Mouse (Mus musculus): ENCODE data around the gene Phc3. TPM values are rescaled to one million over a fixed set of nuclear protein-coding genes. Genes with fewer than 3 reads are reported as not detected.
"Not testable (repeated sequence)": the region's sequence is repeated elsewhere in the genome, so short reads cannot be mapped to it uniquely, and the experiment has no call there.

The Phc3 gene
- polyA plus RNA-seq, 1 experiment from 2014 or later = 13.5 TPM

DNA sequence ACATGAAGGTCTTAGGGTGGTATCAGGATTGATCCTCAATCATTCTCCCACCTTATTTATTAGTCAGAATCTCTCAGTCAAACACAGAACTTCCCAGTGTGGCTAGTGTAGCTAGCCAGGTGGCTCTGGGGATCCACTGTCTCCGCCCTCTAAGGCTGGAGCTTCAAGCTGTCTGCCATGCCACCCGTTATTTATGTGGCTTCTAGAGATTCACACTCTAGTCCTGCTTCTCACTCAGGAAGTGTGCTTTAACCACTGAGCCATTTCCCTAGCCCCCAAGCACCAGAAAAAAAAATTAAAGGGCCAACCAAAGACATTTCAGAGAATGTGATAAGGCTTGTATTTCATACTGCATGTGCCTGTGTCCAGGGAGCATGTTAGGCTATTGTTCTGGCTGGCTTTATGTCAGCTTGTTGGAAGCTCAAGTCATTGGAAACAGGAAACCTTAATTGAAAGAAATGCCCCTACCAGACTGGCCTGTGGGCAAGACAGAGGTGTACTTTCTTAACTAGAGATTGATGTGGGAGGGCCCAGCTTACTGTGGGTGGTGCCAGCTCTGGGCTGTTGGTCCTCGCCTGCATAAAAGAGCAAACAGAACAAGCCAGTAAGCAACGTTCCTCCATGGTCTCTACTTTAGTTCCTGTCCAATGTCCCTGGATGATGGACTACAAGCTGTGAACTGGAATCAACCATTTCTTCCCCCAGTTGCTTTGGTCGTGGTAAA is 105.3 kb downstream of the Phc3 start:
- 79% methylated on average over 5 of the region's 5 CpGs for WGBS
- no peak overlapping the region for H3K27ac ChIP-seq (ENCODE audit: low read depth, low read length)
- ATAC-seq (ENCODE audit: low read depth) = no peak
- no peaks in the 10 kb centered on the region for H3K9me3 ChIP-seq (ENCODE audit: control insufficient read depth, low read length)
- H3K4me3 ChIP-seq (ENCODE audit: low read depth, low read length) = no peak overlapping the region
- no peak overlapping the region for H3K4me2 ChIP-seq (ENCODE audit: low read depth, low read length)
- no peaks in the 10 kb centered on the region for H3K36me3 ChIP-seq (ENCODE audit: control insufficient read depth, insufficient read depth, low read length)
- no peak overlapping the region for H3K9ac ChIP-seq (replicated peaks; ENCODE audit: low read depth, low read length)
- no peaks in the 10 kb centered on the region for H3K27me3 ChIP-seq (ENCODE audit: control insufficient read depth, insufficient read depth, low read length)
- no peaks in the 10 kb centered on the region for H3K4me1 ChIP-seq (ENCODE audit: control insufficient read depth, insufficient read depth, low read length)

DNA sequence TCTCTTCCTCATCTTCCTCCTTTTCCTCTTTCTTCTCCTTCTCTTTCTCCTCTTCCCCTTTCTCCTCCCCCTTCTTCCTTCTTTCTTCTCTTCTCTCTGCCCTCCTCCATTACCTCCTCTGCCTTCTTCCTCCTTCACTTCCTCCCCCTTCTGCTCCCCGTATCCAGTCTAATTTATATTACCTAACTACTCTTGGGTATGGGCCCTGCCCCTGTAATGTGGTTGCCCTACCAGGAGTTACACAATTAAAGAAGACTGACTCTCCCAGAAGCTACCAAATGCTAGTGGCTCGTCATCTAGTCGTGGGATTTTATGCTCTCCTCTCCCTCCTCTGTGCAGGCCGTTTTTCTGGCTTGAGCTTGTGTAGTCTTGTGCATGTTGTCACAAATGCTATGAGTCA is 108.5 kb downstream of the Phc3 start:
- no peaks in the 10 kb centered on the region for H3K36me3 ChIP-seq (ENCODE audit: control insufficient read depth, insufficient read depth, low read length)
- H3K4me3 ChIP-seq (ENCODE audit: low read depth, low read length) = no peak overlapping the region
- ATAC-seq (ENCODE audit: low read depth) = no peak
- peaks cover 9% of the 10 kb centered on the region; the same call in 1 of the 2 replicates for H3K27me3 ChIP-seq (ENCODE audit: control insufficient read depth, insufficient read depth, low read length)
- no peaks in the 10 kb centered on the region for H3K9me3 ChIP-seq (ENCODE audit: control insufficient read depth, low read length)
- no peak overlapping the region for H3K4me2 ChIP-seq (ENCODE audit: low read depth, low read length)
- H3K4me1 ChIP-seq (ENCODE audit: control insufficient read depth, insufficient read depth, low read length) = 0 out of 2 replicates have a peak, but pooled peaks cover 3% of the 10 kb centered on the region
- no peak overlapping the region for H3K27ac ChIP-seq (ENCODE audit: low read depth, low read length)
- no peak overlapping the region for H3K9ac ChIP-seq (replicated peaks; ENCODE audit: low read depth, low read length)
- WGBS = 86% methylated on average over 4 of the region's 4 CpGs

DNA sequence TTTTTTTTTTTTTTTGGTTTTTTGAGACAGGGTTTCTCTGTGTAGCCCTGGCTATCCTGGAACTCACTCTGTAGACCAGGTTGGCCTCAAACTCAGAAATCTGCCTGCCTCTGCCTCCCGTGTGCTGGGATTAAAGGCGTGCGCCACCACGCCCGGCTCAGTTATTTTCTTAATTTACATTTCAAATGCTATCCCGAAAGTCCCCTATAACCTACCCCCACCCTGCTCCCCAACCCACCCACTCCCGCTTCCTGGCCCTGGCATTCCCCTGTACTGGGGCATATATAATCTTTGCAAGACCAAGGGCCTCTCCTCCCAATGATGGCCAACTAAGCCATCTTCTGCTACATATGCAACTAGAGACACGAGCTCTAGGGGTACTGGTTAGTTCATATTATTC is 109.6 kb downstream of the Phc3 start:
- H3K4me2 ChIP-seq (ENCODE audit: low read depth, low read length); H3K36me3 ChIP-seq (ENCODE audit: control insufficient read depth, insufficient read depth, low read length); H3K4me3 ChIP-seq (ENCODE audit: low read depth, low read length); H3K27ac ChIP-seq (ENCODE audit: low read depth, low read length); H3K9me3 ChIP-seq (ENCODE audit: control insufficient read depth, low read length); H3K4me1 ChIP-seq (ENCODE audit: control insufficient read depth, insufficient read depth, low read length); ATAC-seq (ENCODE audit: low read depth); H3K9ac ChIP-seq (replicated peaks; ENCODE audit: low read depth, low read length): not testable (repeated sequence)
- H3K27me3 ChIP-seq (ENCODE audit: control insufficient read depth, insufficient read depth, low read length) = peaks cover 12% of the 10 kb centered on the region; the same call in 1 of the 2 replicates
- WGBS = 95% methylated on average over 8 of the region's 8 CpGs

DNA sequence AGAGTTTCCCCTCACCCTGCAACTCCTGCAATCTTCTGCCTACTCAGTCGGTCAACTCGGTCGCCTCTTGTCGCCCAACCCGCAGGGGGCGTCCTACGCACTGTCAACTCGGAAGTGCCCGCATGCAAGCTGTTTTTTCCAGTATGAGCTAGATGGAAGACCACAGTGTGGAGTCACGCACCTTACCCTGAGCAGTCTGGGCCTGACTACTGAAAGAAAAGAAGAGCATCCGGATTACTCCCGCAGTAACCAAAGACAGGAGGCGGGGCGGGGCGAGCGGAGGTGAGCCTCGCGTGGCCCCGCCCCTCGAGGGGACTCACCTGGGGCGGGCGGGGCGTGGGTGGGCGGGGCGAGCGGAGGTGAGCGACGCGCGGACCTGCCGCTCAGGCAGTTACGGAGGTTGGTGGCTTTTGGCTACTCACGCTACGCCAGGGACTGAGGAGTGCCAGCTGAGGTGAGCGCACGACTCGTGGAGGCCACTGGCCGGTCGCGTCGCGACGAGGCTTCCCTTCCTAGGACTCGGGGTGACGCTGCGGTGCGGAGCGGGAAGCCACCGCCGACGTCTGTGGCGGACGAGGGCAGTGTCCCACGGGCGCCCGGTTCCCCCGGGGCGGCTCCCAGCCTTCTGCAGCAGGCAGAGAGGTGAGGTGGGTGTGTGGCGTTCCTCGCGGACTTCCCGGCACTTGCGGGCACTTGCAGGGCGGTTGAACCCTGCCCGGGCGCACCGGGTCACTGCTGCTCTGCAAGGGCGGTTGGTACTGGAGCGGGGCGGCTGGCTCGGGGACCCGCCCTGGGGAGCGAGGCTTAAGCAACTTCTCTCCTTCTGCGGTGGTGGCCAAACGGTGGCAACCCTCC is 113.4 kb downstream of the Phc3 start, which contains the start of gene Gpr160:
Gene Gpr160, plus strand, starts transcription at position 347 of the 855 bp plus-strand sequence.
- Histone ChIP-seq H3K27ac (ENCODE audit: low read depth, low read length) (no peak within 1 kb of the TSS), H3K9ac (replicated peaks; ENCODE audit: low read depth, low read length) (peak within 1 kb of the TSS; percentile 62), H3K4me3 (ENCODE audit: low read depth, low read length) (peak within 1 kb of the TSS; percentile 51), H3K4me2 (ENCODE audit: low read depth, low read length) (peak within 1 kb of the TSS; percentile 94), H3K36me3 (ENCODE audit: control insufficient read depth, insufficient read depth, low read length) (no peaks in the 10 kb centered on the region), H3K4me1 (ENCODE audit: control insufficient read depth, insufficient read depth, low read length) (0 out of 2 replicates have a peak, but pooled peaks cover 3% of the 10 kb centered on the region), H3K9me3 (ENCODE audit: control insufficient read depth, low read length) (no peaks in the 10 kb centered on the region), H3K27me3 (ENCODE audit: control insufficient read depth, insufficient read depth, low read length) (peaks cover 12% of the 10 kb centered on the region; the same call in 1 of the 2 replicates)
- peak; percentile 91 for ATAC-seq (ENCODE audit: low read depth)
- WGBS = under 1% methylated on average over 67 of the region's 75 CpGs

DNA sequence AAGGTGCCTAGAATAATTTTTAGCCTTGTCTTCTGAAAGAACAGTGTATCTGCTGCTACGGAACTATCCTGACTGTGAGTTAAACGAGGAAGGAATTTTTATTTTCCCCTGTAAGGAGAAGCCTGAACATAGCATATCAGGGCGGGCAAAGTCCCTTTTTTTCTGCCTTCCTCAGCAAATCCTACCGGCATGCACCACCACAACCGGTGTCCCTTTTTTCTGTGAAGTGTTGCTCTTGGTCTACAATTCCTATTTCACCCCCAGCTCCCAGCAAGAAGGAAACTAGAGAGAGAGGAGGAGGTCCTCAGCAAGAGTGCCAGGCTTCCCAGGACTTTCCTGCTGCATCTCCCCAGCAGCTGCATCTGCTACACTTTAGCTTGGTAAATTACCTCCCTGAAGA is 115.6 kb downstream of the Phc3 start:
- Histone ChIP-seq H3K4me2 (ENCODE audit: low read depth, low read length) (no peak overlapping the region), H3K36me3 (ENCODE audit: control insufficient read depth, insufficient read depth, low read length) (no peaks in the 10 kb centered on the region), H3K4me3 (ENCODE audit: low read depth, low read length) (no peak overlapping the region), H3K27ac (ENCODE audit: low read depth, low read length) (no peak overlapping the region), H3K4me1 (ENCODE audit: control insufficient read depth, insufficient read depth, low read length) (0 out of 2 replicates have a peak, but pooled peaks cover 3% of the 10 kb centered on the region), H3K9me3 (ENCODE audit: control insufficient read depth, low read length) (no peaks in the 10 kb centered on the region), H3K27me3 (ENCODE audit: control insufficient read depth, insufficient read depth, low read length) (peaks cover 12% of the 10 kb centered on the region; the same call in 1 of the 2 replicates), H3K9ac (replicated peaks; ENCODE audit: low read depth, low read length) (no peak overlapping the region)
- no peak for ATAC-seq (ENCODE audit: low read depth)
- 92% methylated on average over 5 of the region's 5 CpGs for WGBS

DNA sequence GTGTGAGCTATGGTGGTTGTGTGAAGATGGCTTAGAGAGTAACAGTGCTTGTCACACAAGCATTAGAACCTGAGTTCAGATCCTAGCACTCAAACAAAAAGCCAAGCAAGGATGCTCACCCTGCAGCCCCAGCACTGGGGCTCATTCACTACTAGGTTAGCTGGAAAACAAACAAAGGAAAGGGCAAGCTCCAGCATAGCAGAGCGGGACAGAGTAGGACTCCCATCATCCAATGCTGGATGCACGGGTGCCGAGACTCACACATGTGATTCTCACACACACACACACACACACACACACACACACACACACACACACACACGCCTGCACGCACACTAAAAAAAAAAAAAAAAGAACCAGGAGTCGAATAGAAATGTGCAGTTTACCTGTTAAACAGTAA is 117.8 kb downstream of the Phc3 start:
- no peak for ATAC-seq (ENCODE audit: low read depth)
- H3K4me2 ChIP-seq (ENCODE audit: low read depth, low read length) = no peak overlapping the region
- H3K9me3 ChIP-seq (ENCODE audit: control insufficient read depth, low read length) = no peaks in the 10 kb centered on the region
- no peak overlapping the region for H3K4me3 ChIP-seq (ENCODE audit: low read depth, low read length)
- 74% methylated on average over 6 of the region's 6 CpGs for WGBS
- peaks cover 9% of the 10 kb centered on the region; the same call in 1 of the 2 replicates for H3K27me3 ChIP-seq (ENCODE audit: control insufficient read depth, insufficient read depth, low read length)
- H3K36me3 ChIP-seq (ENCODE audit: control insufficient read depth, insufficient read depth, low read length) = no peaks in the 10 kb centered on the region
- no peak overlapping the region for H3K9ac ChIP-seq (replicated peaks; ENCODE audit: low read depth, low read length)
- no peak overlapping the region for H3K27ac ChIP-seq (ENCODE audit: low read depth, low read length)
- H3K4me1 ChIP-seq (ENCODE audit: control insufficient read depth, insufficient read depth, low read length) = 0 out of 2 replicates have a peak, but pooled peaks cover 3% of the 10 kb centered on the region

Other genes starting within 250 kb of the Phc3 start
- not detected in 2 replicates for gene Samd7, start 223.1 kb downstream of the Phc3 start, polyA plus RNA-seq (2014; fragmentation: Nextera tagmentation; extraction: Ambion mirVana)
- 88.1 and 102 TPM in 2 replicates for gene Sec62, start 176.5 kb downstream of the Phc3 start, polyA plus RNA-seq (2014; fragmentation: Nextera tagmentation; extraction: Ambion mirVana)
- gene Gpr160, start 113.5 kb downstream of the Phc3 start, polyA plus RNA-seq (2014; fragmentation: Nextera tagmentation; extraction: Ambion mirVana) = 1.6 and 1.7 TPM in 2 replicates
- 30.2 and 42.7 TPM in 2 replicates for gene Prkci, start 26.3 kb upstream of the Phc3 start, polyA plus RNA-seq (2014; fragmentation: Nextera tagmentation; extraction: Ambion mirVana)
- 38.3 and 39.7 TPM in 2 replicates for gene Skil, start 125.6 kb upstream of the Phc3 start, polyA plus RNA-seq (2014; fragmentation: Nextera tagmentation; extraction: Ambion mirVana)
- gene Cldn11, start 180.5 kb upstream of the Phc3 start, polyA plus RNA-seq (2014; fragmentation: Nextera tagmentation; extraction: Ambion mirVana) = 2.1 and 58.1 TPM in 2 replicates

Measured in neural tube, embryonic 14.5 days (tissue).